Mouse (Mus musculus) gastrocnemius, adult 8-10 months (tissue): ENCODE results near the gene Fbxw21. TPM values are rescaled to one million over a fixed set of nuclear protein-coding genes. Genes with fewer than 3 reads are reported as not detected.

Experiments
- DNase-seq, 2 experiments: peaks; one replicate each; pipeline ENCODE4 v3.0.0; 2022; ENCODE audit warnings: low spot score in 2 of 2
- total RNA-seq, 4 experiments: library from RNA; stranded (reverse); gene quantifications; 2 replicates each; pipeline ENCODE4 v1.2.4; 2022

Fbxw21 gene
- total RNA-seq, 4 experiments from 2014 or later = not detected

- no peak for DNase-seq
Observed at GRCm38 (mm10) chr9:109111591-109111990, 50.2 kb downstream of the Fbxw21 start.

- DNase-seq = no peak
Observed at GRCm38 (mm10) chr9:109111101-109111500, 50.7 kb downstream of the Fbxw21 start.

- no peak for DNase-seq
Observed at GRCm38 (mm10) chr9:109110240-109110639, 51.6 kb downstream of the Fbxw21 start.

GRCm38 (mm10) chr9:109107341-109107740, 54.5 kb downstream of the Fbxw21 start:
- no peak for DNase-seq

GRCm38 (mm10) chr9:109105648-109106047, 56.2 kb downstream of the Fbxw21 start:
- DNase-seq = no peak

- no peak for DNase-seq
Observed at GRCm38 (mm10) chr9:109105011-109105410, 56.8 kb downstream of the Fbxw21 start.

GRCm38 (mm10) chr9:109104083-109104482, 57.8 kb downstream of the Fbxw21 start:
- DNase-seq = no peak

GRCm38 (mm10) chr9:109103250-109103649, 58.6 kb downstream of the Fbxw21 start:
- DNase-seq = no peak

GRCm38 (mm10) chr9:109102541-109102940, 59.3 kb downstream of the Fbxw21 start:
- no peak for DNase-seq

- no peak for DNase-seq
Observed at GRCm38 (mm10) chr9:109101933-109102445, 59.9 kb downstream of the Fbxw21 start.

- no peak for DNase-seq
Observed at GRCm38 (mm10) chr9:109100307-109100928, 61.4 kb downstream of the Fbxw21 start.

- DNase-seq = no peak
Observed at GRCm38 (mm10) chr9:109098969-109099368, 62.9 kb downstream of the Fbxw21 start.

GRCm38 (mm10) chr9:109098366-109098765, 63.5 kb downstream of the Fbxw21 start:
- no peak for DNase-seq

- DNase-seq = no peak
Observed at GRCm38 (mm10) chr9:109097831-109098230, 64.0 kb downstream of the Fbxw21 start.

- DNase-seq = no peak
Observed at GRCm38 (mm10) chr9:109097291-109097690, 64.5 kb downstream of the Fbxw21 start.

GRCm38 (mm10) chr9:109096856-109097255, 65.0 kb downstream of the Fbxw21 start:
- DNase-seq = no peak

- DNase-seq = no peak
Observed at GRCm38 (mm10) chr9:109096251-109096661, 65.6 kb downstream of the Fbxw21 start.

GRCm38 (mm10) chr9:109095137-109095982, 66.5 kb downstream of the Fbxw21 start, which contains the start of gene Plxnb1:
Gene Plxnb1 (plus strand): TSS chr9:109095389.
- no peak for DNase-seq

GRCm38 (mm10) chr9:109094553-109095136, 67.2 kb downstream of the Fbxw21 start:
- DNase-seq = no peak

- no peak for DNase-seq
Observed at GRCm38 (mm10) chr9:109093786-109094552, 67.9 kb downstream of the Fbxw21 start.

- no peak for DNase-seq
Observed at GRCm38 (mm10) chr9:109092799-109093198, 69.0 kb downstream of the Fbxw21 start.
